Mouse (Mus musculus) bone marrow macrophage, adult 2 months (primary cell): Measurements from ENCODE around the gene Vcam1.

Experiments used
- CTCF ChIP-seq: IDR thresholded peaks from 2 replicates; pipeline ENCODE4 v1.5.1; 2012; ENCODE audit warnings: low read depth, mild to moderate bottlenecking, low read length, moderate library complexity
- POLR2A ChIP-seq: IDR thresholded peaks from 2 replicates; pipeline ENCODE4 v1.6.1; 2012; ENCODE audit warnings: mild to moderate bottlenecking, low read depth, low read length, borderline replicate concordance

DNA sequence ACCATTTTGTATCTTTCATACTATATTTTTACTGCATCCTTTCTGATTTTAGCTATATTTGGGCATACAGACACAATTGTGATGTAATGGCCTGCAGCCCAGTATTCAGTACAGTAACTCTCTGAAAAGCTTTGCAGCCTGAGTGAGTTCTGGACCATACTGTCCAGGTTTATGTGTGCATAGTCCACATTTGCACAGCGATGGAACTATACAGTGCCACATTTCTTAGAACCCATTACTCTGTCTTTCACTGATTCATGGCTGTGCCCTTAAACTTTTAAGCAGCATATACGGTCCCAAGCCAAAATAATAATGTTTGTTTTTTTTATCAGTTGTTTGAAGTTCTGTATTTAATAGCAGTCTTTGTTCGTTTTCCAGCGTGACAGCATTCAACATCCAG, 25.2 kb downstream of the Vcam1 start:
- TF ChIP-seq CTCF = no peak
- no peak for TF ChIP-seq POLR2A
